Mouse (Mus musculus) heart, embryonic 15.5 days (tissue): Measurements from ENCODE around the gene 2510002D24Rik. TPM values are rescaled to one million over a fixed set of nuclear protein-coding genes. Genes with fewer than 3 reads are reported as not detected.
A peak's percentile ranks its signal among the peaks of the same experiment; 100 is the strongest.
"Not testable (repeated sequence)": the region's sequence is repeated elsewhere in the genome, so short reads cannot be mapped to it uniquely, and the experiment has no call there.

Source experiments
- ATAC-seq: fragments of 200-750 bp; cut with Nextera tagmentation; replicated peaks from 2 replicates; pipeline ENCODE4 v1.8.0; 2017; ENCODE audit warnings: low read depth, moderate TSS enrichment; ENCODE audit not compliant: insufficient number of reproducible peaks, insufficient read depth, low FRiP score
- H3K27ac ChIP-seq: fragments of 300-500 bp; sonication (generic); 2 replicates; pipeline ENCODE4 v1.5.1; 2015; ENCODE audit warnings: mild to moderate bottlenecking, inconsistent platforms
- H3K27me3 ChIP-seq: fragments of 300-500 bp; sonication (generic); 2 replicates; pipeline ENCODE4 v1.6.1; 2015; ENCODE audit warnings: inconsistent platforms
- H3K36me3 ChIP-seq: fragments of 300-500 bp; sonication (generic); 2 replicates; pipeline ENCODE4 v1.6.1; 2015; ENCODE audit warnings: mild to moderate bottlenecking, inconsistent platforms
- H3K4me1 ChIP-seq: fragments of 300-500 bp; sonication (generic); replicated peaks from 2 replicates; pipeline ENCODE4 v1.6.1; 2015; ENCODE audit warnings: inconsistent platforms
- H3K4me2 ChIP-seq: fragments of 300-500 bp; sonication (generic); 2 replicates; pipeline ENCODE4 v1.6.1; 2015; ENCODE audit warnings: inconsistent platforms, mild to moderate bottlenecking, moderate library complexity
- H3K4me3 ChIP-seq: fragments of 300-500 bp; sonication (generic); 2 replicates; pipeline ENCODE4 v1.5.1; 2015; ENCODE audit warnings: mild to moderate bottlenecking, inconsistent platforms
- H3K9ac ChIP-seq: fragments of 300-500 bp; sonication (generic); 2 replicates; pipeline ENCODE4 v1.6.1; 2015; ENCODE audit warnings: mild to moderate bottlenecking, inconsistent platforms
- H3K9me3 ChIP-seq: fragments of 300-500 bp; sonication (generic); replicated peaks from 2 replicates; pipeline ENCODE4 v1.6.1; 2016; ENCODE audit warnings: inconsistent platforms
- WGBS: fragments of 180-500 bp; shearing (Covaris S2); methylation state at CpG from one replicate; pipeline ENCODE4 v1.1.7; 2015; ENCODE audit warnings: mixed read lengths; 5-methylcytosine and 5-hydroxymethylcytosine counted together
- polyA plus RNA-seq: library from polyadenylated mRNA; unstranded; fragments of >200 nt; fragmentation: Nextera tagmentation; extraction: Ambion mirVana; gene quantifications from 2 replicates; pipeline ENCODE4 v1.2.1, GENCODE M21; 2015

Gene 2510002D24Rik
- polyA plus RNA-seq, 1 experiment from 2014 or later, result 32.0 TPM

GRCm38 (mm10) chr16:18858551-18858950, 22.2 kb downstream of the 2510002D24Rik start:
- no peak overlapping the region for H3K9ac ChIP-seq
- H3K4me1 ChIP-seq, result no peaks in the 10 kb centered on the region
- no peaks in the 10 kb centered on the region for H3K27me3 ChIP-seq
- no peaks in the 10 kb centered on the region for H3K36me3 ChIP-seq
- no peak overlapping the region for H3K27ac ChIP-seq
- ATAC-seq, result no peak
- H3K4me3 ChIP-seq, result no peak overlapping the region
- H3K9me3 ChIP-seq, result no peaks in the 10 kb centered on the region
- no peak overlapping the region for H3K4me2 ChIP-seq

- Histone ChIP-seq H3K9ac (no peak overlapping the region), H3K27ac (no peak overlapping the region), H3K9me3 (no peaks in the 10 kb centered on the region), H3K27me3 (no peaks in the 10 kb centered on the region), H3K36me3 (no peaks in the 10 kb centered on the region), H3K4me3 (no peak overlapping the region), H3K4me1 (no peaks in the 10 kb centered on the region), H3K4me2 (no peak overlapping the region)
- no peak for ATAC-seq
- 64% methylated on average over 1 of the region's 1 CpGs for WGBS
Measured at GRCm38 (mm10) chr16:18860186-18860585, 23.8 kb downstream of the 2510002D24Rik start.

- not testable (repeated sequence) for ATAC-seq, H3K4me1 ChIP-seq, H3K9me3 ChIP-seq, H3K4me3 ChIP-seq, H3K27ac ChIP-seq, H3K9ac ChIP-seq, H3K4me2 ChIP-seq, H3K27me3 ChIP-seq
- H3K36me3 ChIP-seq, result peaks cover 41% of the 10 kb centered on the region
- WGBS, result 70% methylated on average over 1 of the region's 1 CpGs
Measured at GRCm38 (mm10) chr16:18870495-18870894, 34.1 kb downstream of the 2510002D24Rik start.

GRCm38 (mm10) chr16:18876091-18876441, 39.7 kb downstream of the 2510002D24Rik start:
- peak overlapping the region; percentile 93 for H3K4me2 ChIP-seq
- H3K9ac ChIP-seq, result peak overlapping the region; percentile 94
- no peaks in the 10 kb centered on the region for H3K27me3 ChIP-seq
- H3K4me3 ChIP-seq, result peak overlapping the region; percentile 98
- H3K9me3 ChIP-seq, result no peaks in the 10 kb centered on the region
- H3K36me3 ChIP-seq, result peaks cover 39% of the 10 kb centered on the region
- ATAC-seq, result peak; percentile 14
- WGBS, result 1% methylated on average over 17 of the region's 17 CpGs
- H3K4me1 ChIP-seq, result peaks cover 18% of the 10 kb centered on the region
- peak overlapping the region; percentile 93 for H3K27ac ChIP-seq

- WGBS, result under 1% methylated on average over 85 of the region's 93 CpGs
- no peaks in the 10 kb centered on the region for H3K9me3 ChIP-seq
- peak within 1 kb of the TSS; percentile 93 for H3K27ac ChIP-seq
- H3K4me3 ChIP-seq, result peak within 1 kb of the TSS; percentile 98
- peak within 1 kb of the TSS; percentile 94 for H3K9ac ChIP-seq
- H3K36me3 ChIP-seq, result peaks cover 33% of the 10 kb centered on the region
- H3K4me2 ChIP-seq, result peak within 1 kb of the TSS; percentile 93
- no peaks in the 10 kb centered on the region for H3K27me3 ChIP-seq
- H3K4me1 ChIP-seq, result peaks cover 18% of the 10 kb centered on the region
- ATAC-seq, result peak; percentile 95
Measured at GRCm38 (mm10) chr16:18876442-18877308, 40.3 kb downstream of the 2510002D24Rik start, which contains the start of the genes Mrpl40 and Hira. Gene Mrpl40 (minus strand): TSS chr16:18876862. Gene Hira (plus strand): TSS chr16:18877037.

- WGBS, result under 1% methylated on average over 40 of the region's 43 CpGs
- Histone ChIP-seq H3K4me2 (peak overlapping the region; percentile 93), H3K27ac (peak overlapping the region; percentile 93), H3K9ac (peak overlapping the region; percentile 94), H3K27me3 (no peaks in the 10 kb centered on the region), H3K36me3 (peaks cover 24% of the 10 kb centered on the region), H3K9me3 (no peaks in the 10 kb centered on the region), H3K4me1 (peaks cover 18% of the 10 kb centered on the region), H3K4me3 (peak overlapping the region; percentile 98)
- ATAC-seq, result peak; percentile 3; the same call in 1 of the 2 replicates
Measured at GRCm38 (mm10) chr16:18877386-18878090, 41.2 kb downstream of the 2510002D24Rik start.

GRCm38 (mm10) chr16:18878091-18878720, 41.8 kb downstream of the 2510002D24Rik start:
- peak overlapping the region; percentile 98 for H3K4me3 ChIP-seq
- no peaks in the 10 kb centered on the region for H3K27me3 ChIP-seq
- peaks cover 18% of the 10 kb centered on the region for H3K36me3 ChIP-seq
- ATAC-seq, result no peak
- H3K27ac ChIP-seq, result peak overlapping the region; percentile 93
- WGBS, result 23% methylated on average over 20 of the region's 20 CpGs
- peak overlapping the region; percentile 93 for H3K4me2 ChIP-seq
- H3K9ac ChIP-seq, result peak overlapping the region; percentile 94
- H3K9me3 ChIP-seq, result no peaks in the 10 kb centered on the region
- peaks cover 18% of the 10 kb centered on the region for H3K4me1 ChIP-seq

GRCm38 (mm10) chr16:18884044-18884443, 47.7 kb downstream of the 2510002D24Rik start:
- Histone ChIP-seq H3K27me3 (no peaks in the 10 kb centered on the region), H3K4me3 (no peak overlapping the region), H3K27ac (no peak overlapping the region), H3K4me1 (peaks cover 8% of the 10 kb centered on the region; the same call in 1 of the 2 replicates), H3K4me2 (no peak overlapping the region), H3K9ac (no peak overlapping the region), H3K36me3 (no peaks in the 10 kb centered on the region), H3K9me3 (no peaks in the 10 kb centered on the region)
- ATAC-seq, result no peak

Other genes with a start within 250 kb of the 2510002D24Rik start
- 0.66 and 1.5 TPM in 2 replicates for gene Tbx1, start 245.9 kb upstream of the 2510002D24Rik start, polyA plus RNA-seq
- gene Gp1bb, start 214.2 kb upstream of the 2510002D24Rik start, polyA plus RNA-seq, result 3.7 and 3.8 TPM in 2 replicates
- 0.94 and 1.4 TPM in 2 replicates for gene Gm49601, start 210.2 kb upstream of the 2510002D24Rik start, polyA plus RNA-seq
- 8.1 and 14.8 TPM in 2 replicates for gene Sept5, start 206.6 kb upstream of the 2510002D24Rik start, polyA plus RNA-seq
- 25.6 and 32.8 TPM in 2 replicates for gene Cldn5, start 59.7 kb upstream of the 2510002D24Rik start, polyA plus RNA-seq
- 62.2 and 69.6 TPM in 2 replicates for gene Ufd1, start 24.8 kb upstream of the 2510002D24Rik start, polyA plus RNA-seq
- 27.9 and 37.6 TPM in 2 replicates for gene Cdc45, start 24.6 kb upstream of the 2510002D24Rik start, polyA plus RNA-seq
- gene Gm28539, start within 50 bp of the 2510002D24Rik start, polyA plus RNA-seq, result not detected in 2 replicates
- gene Mrpl40, start 40.3 kb downstream of the 2510002D24Rik start, polyA plus RNA-seq, result 84.6 and 89.3 TPM in 2 replicates
- 9.5 TPM in 2 replicates for gene Hira, start 40.5 kb downstream of the 2510002D24Rik start, polyA plus RNA-seq